Mouse (Mus musculus) urinary bladder, adult 2 months (tissue): ENCODE measurements around the gene Krt42. TPM values are rescaled to one million over a fixed set of nuclear protein-coding genes. Genes with fewer than 3 reads are reported as not detected.

Experiments
- polyA plus RNA-seq: library from polyadenylated mRNA; depleted of rRNA; stranded (reverse); fragments of >200 nt; gene quantifications from 2 replicates; pipeline ENCODE4 v1.2.3, GENCODE M21; 2012; rRNA removed

Krt42 gene
- polyA plus RNA-seq, 1 experiment = not detected

Other genes starting within 250 kb of the Krt42 start
- not detected in 2 replicates for gene Krt33b, start 240.0 kb downstream of the Krt42 start, polyA plus RNA-seq
- not detected in 2 replicates for gene Krt34, start 228.3 kb downstream of the Krt42 start, polyA plus RNA-seq
- not detected in 2 replicates for gene Krt31, start 219.3 kb downstream of the Krt42 start, polyA plus RNA-seq
- not detected in 2 replicates for gene Krt32, start 181.6 kb downstream of the Krt42 start, polyA plus RNA-seq
- 0.04 and 0.06 TPM in 2 replicates for gene Krt35, start 173.6 kb downstream of the Krt42 start, polyA plus RNA-seq
- 0.22 and 0.33 TPM in 2 replicates for gene Krt36, start 164.2 kb downstream of the Krt42 start, polyA plus RNA-seq
- 0.37 and 0.91 TPM in 2 replicates for gene Krt13, start 148.3 kb downstream of the Krt42 start, polyA plus RNA-seq
- 622 and 677 TPM in 2 replicates for gene Krt15, start 133.9 kb downstream of the Krt42 start, polyA plus RNA-seq
- gene Krt19, start 121.2 kb downstream of the Krt42 start, polyA plus RNA-seq = 814 and 933 TPM in 2 replicates
- not detected in 2 replicates for gene Krt9, start 76.6 kb downstream of the Krt42 start, polyA plus RNA-seq
- gene Krt14, start 62.3 kb downstream of the Krt42 start, polyA plus RNA-seq = 0.91 and 1.7 TPM in 2 replicates
- gene Krt16, start 21.0 kb downstream of the Krt42 start, polyA plus RNA-seq = not detected in 2 replicates
- gene Krt17, start 8.8 kb downstream of the Krt42 start, polyA plus RNA-seq = 0.44 and 0.61 TPM in 2 replicates
- gene Eif1, start 50.0 kb upstream of the Krt42 start, polyA plus RNA-seq = 510 and 627 TPM in 2 replicates
- not detected in 2 replicates for gene Gast, start 64.5 kb upstream of the Krt42 start, polyA plus RNA-seq
- gene Hap1, start 86.3 kb upstream of the Krt42 start, polyA plus RNA-seq = 3.6 and 4.3 TPM in 2 replicates
- 92.4 and 119 TPM in 2 replicates for gene Jup, start 127.9 kb upstream of the Krt42 start, polyA plus RNA-seq
- gene P3h4, start 145.0 kb upstream of the Krt42 start, polyA plus RNA-seq = 53.4 and 56.2 TPM in 2 replicates
- gene Fkbp10, start 145.8 kb upstream of the Krt42 start, polyA plus RNA-seq = 84.6 and 90.5 TPM in 2 replicates
- gene Nt5c3b, start 171.9 kb upstream of the Krt42 start, polyA plus RNA-seq = 128 and 134 TPM in 2 replicates
- gene Klhl10, start 172.0 kb upstream of the Krt42 start, polyA plus RNA-seq = 1.3 and 1.4 TPM in 2 replicates
- 12.2 and 13.2 TPM in 2 replicates for gene Klhl11, start 202.9 kb upstream of the Krt42 start, polyA plus RNA-seq